Comparison of ENCODE assay signal across 12 mouse cellular contexts in the genomic region with DNA sequence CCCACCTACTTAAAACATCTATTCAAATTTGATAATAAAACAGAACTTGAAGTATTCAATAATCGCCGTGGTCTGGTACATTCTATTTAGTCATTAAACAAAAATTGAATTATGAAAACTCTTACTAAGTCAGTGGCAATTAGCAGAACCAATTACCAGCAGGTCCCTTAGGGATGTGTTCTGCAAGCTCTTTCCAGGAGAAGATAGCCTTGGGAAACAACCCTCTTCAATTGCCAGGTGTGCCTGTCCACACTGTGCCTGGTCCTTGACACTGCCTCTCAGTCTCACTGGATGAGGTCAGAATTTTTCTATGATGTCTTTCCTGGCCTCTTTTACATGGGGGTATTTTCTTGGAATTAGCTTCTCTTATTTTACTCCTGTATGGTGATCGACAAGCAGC.
A peak's percentile ranks its signal among the peaks of the same experiment; 100 is the strongest.
DNase-seq lines count a peak whose midpoint lies in the region; ATAC-seq lines count a peak whose summit lies in the region.
"Had no signal": no experiment of that assay in that cellular context is flagged by ENCODE, and none has a peak within 500 bp of the region (broad histone marks: within the 10 kb centered on the region; RNA-seq: fewer than 3 reads in every experiment).

No protein-coding gene starts in this region.

- 42% methylated on average over 3 of the region's 3 CpGs for WGBS in neural tube, embryonic 13.5 days
- WGBS in midbrain, embryonic 14.5 days: 73% methylated on average over 3 of the region's 3 CpGs

- peak; percentile 3 for DNase-seq in cerebellum, adult 9-11 months
- DNase-seq in cerebellum, postnatal 14 days: no peak
- no peak for DNase-seq in neural tube, embryonic 10.5 days (ENCODE audit: extremely low spot score, low spot score)
- peak; percentile 45 for DNase-seq in midbrain, embryonic 14.5 days
- no peak for DNase-seq in right cerebral cortex, postnatal 4 days
- DNase-seq in B cell, adult 2 months: no peak
- no peak for DNase-seq in left cerebral cortex, adult 11 months (ENCODE audit: low spot score)
- DNase-seq: lung, postnatal 4 days; right cerebral cortex, postnatal 14 days had no signal

- ATAC-seq in neural tube, embryonic 13.5 days (ENCODE audit: low read depth): peak; percentile 72
- no peak for ATAC-seq in midbrain, embryonic 14.5 days (ENCODE audit: low FRiP score, low TSS enrichment)

- no peaks in the 10 kb centered on the region for H3K27me3 ChIP-seq in neural tube, embryonic 13.5 days
- H3K27me3 ChIP-seq in midbrain, embryonic 14.5 days (ENCODE audit: control insufficient read depth, insufficient read depth, low read length): no peaks in the 10 kb centered on the region
- H3K27me3 ChIP-seq: heart, embryonic 13.5 days had no signal

- no peak overlapping the region for H3K9ac ChIP-seq in neural tube, embryonic 13.5 days
- no peak overlapping the region for H3K9ac ChIP-seq in midbrain, embryonic 14.5 days (replicated peaks; ENCODE audit: low read length)
- H3K9ac ChIP-seq: heart, embryonic 13.5 days had no signal

- no peaks in the 10 kb centered on the region for H3K36me3 ChIP-seq in neural tube, embryonic 13.5 days
- H3K36me3 ChIP-seq in midbrain, embryonic 14.5 days (ENCODE audit: control insufficient read depth, insufficient read depth, low read length): no peaks in the 10 kb centered on the region
- H3K36me3 ChIP-seq: heart, embryonic 13.5 days had no signal

- peak overlapping the region; percentile 25; the same call in 1 of the 2 replicates for H3K4me2 ChIP-seq in neural tube, embryonic 13.5 days
- no peak overlapping the region for H3K4me2 ChIP-seq in midbrain, embryonic 14.5 days (ENCODE audit: low read length)
- H3K4me2 ChIP-seq: heart, embryonic 13.5 days had no signal

- H3K9me3 ChIP-seq in neural tube, embryonic 13.5 days: no peaks in the 10 kb centered on the region
- H3K9me3 ChIP-seq in midbrain, embryonic 14.5 days (ENCODE audit: control insufficient read depth, low read length): no peaks in the 10 kb centered on the region

- no peak overlapping the region for H3K4me3 ChIP-seq in neural tube, embryonic 13.5 days
- H3K4me3 ChIP-seq in midbrain, embryonic 14.5 days (replicated peaks; ENCODE audit: low read depth, low read length): no peak overlapping the region
- H3K4me3 ChIP-seq: heart, embryonic 13.5 days had no signal

- H3K27ac ChIP-seq in neural tube, embryonic 13.5 days (replicated peaks): peak overlapping the region; percentile 74
- H3K27ac ChIP-seq in midbrain, embryonic 14.5 days (replicated peaks; ENCODE audit: low read depth, low read length): peak overlapping the region; percentile 57
- H3K27ac ChIP-seq: heart, embryonic 13.5 days; kidney, postnatal 0 days had no signal

- peaks cover 23% of the 10 kb centered on the region for H3K4me1 ChIP-seq in neural tube, embryonic 13.5 days (replicated peaks)
- peaks cover 14% of the 10 kb centered on the region for H3K4me1 ChIP-seq in midbrain, embryonic 14.5 days (ENCODE audit: control insufficient read depth, insufficient read depth, low read length)

Comparison
In these comparisons a context has a peak if more than half of its experiments do, and no peak if none do; other contexts are left out.
1. DNase-seq: peak in cerebellum, adult 9-11 months (single experiment) and midbrain, embryonic 14.5 days (single experiment); none in cerebellum, postnatal 14 days (0 of 2), neural tube, embryonic 10.5 days (single experiment), right cerebral cortex, postnatal 4 days (single experiment), B cell, adult 2 months (0 of 2) and left cerebral cortex, adult 11 months (single experiment).